Mouse (Mus musculus) MEL (cell line): ENCODE data around the gene March10. TPM values are rescaled to one million over a fixed set of nuclear protein-coding genes. Genes with fewer than 3 reads are reported as not detected.

Experiments used
- DNase-seq: peaks from one replicate; pipeline ENCODE4 v3.0.0; 2011; ENCODE audit warnings: low read depth, low spot score
- H3K27ac ChIP-seq: 2 replicates; pipeline ENCODE4 v1.5.1; 2012; ENCODE audit warnings: low read depth, mild to moderate bottlenecking, control low read depth, low read length, moderate library complexity; ENCODE audit not compliant: control insufficient read depth
- H3K27me3 ChIP-seq, 2 experiments: fragments of 150-350 bp in 1 of 2; sonication (generic) in 1 of 2; 2 replicates each; pipeline ENCODE4 v1.6.1; 2012; ENCODE audit warnings: low read length in 2 of 2, mild to moderate bottlenecking in 2 of 2, improper control_type of control experiment in 1 of 2, moderate library complexity in 1 of 2; ENCODE audit not compliant: insufficient read depth in 2 of 2, control insufficient read depth in 1 of 2
- H3K36me3 ChIP-seq, 2 experiments: 2 replicates each; pipeline ENCODE4 v1.6.1; 2012 to 2014; ENCODE audit warnings: low read length in 2 of 2, improper control_type of control experiment in 1 of 2, inconsistent platforms in 1 of 2, mild to moderate bottlenecking in 1 of 2; ENCODE audit not compliant: insufficient read depth in 2 of 2, control insufficient read depth in 1 of 2
- H3K4me1 ChIP-seq, 2 experiments: fragments of 150-350 bp in 1 of 2; sonication (generic) in 1 of 2; 2 replicates each; pipeline ENCODE4 v1.6.1; 2012; ENCODE audit warnings: low read length in 2 of 2, improper control_type of control experiment in 1 of 2, mild to moderate bottlenecking in 1 of 2; ENCODE audit not compliant: insufficient read depth in 2 of 2, control insufficient read depth in 1 of 2
- H3K4me3 ChIP-seq, 2 experiments: fragments of 150-350 bp in 1 of 2; sonication (generic) in 1 of 2; 2 replicates each; pipeline ENCODE4 v1.5.1; 2012; ENCODE audit warnings: low read depth in 2 of 2, low read length in 2 of 2, mild to moderate bottlenecking in 2 of 2, moderate library complexity in 2 of 2, control low read depth in 1 of 2, improper control_type of control experiment in 1 of 2; ENCODE audit not compliant: control insufficient read depth in 1 of 2, insufficient read depth in 1 of 2
- H3K79me2 ChIP-seq: 2 replicates; pipeline ENCODE4 v1.6.1; 2012; ENCODE audit warnings: mild to moderate bottlenecking, low read length, moderate library complexity; ENCODE audit not compliant: control insufficient read depth, poor library complexity, insufficient read depth
- H3K9ac ChIP-seq: 2 replicates; pipeline ENCODE4 v1.6.1; 2012; ENCODE audit warnings: low read depth, mild to moderate bottlenecking, control low read depth, low read length, moderate library complexity; ENCODE audit not compliant: control insufficient read depth, poor library complexity, severe bottlenecking
- H3K9me3 ChIP-seq: fragments of 150-350 bp; sonication (generic); replicated peaks from 2 replicates; pipeline ENCODE4 v1.6.1; 2012; ENCODE audit warnings: mild to moderate bottlenecking, low read length, improper control_type of control experiment, moderate library complexity; ENCODE audit not compliant: insufficient read depth
- CTCF ChIP-seq, 3 experiments: IDR thresholded peaks in 2 of 3; conservative IDR thresholded peaks in 1 of 3; 2 replicates each; pipeline ENCODE4 v1.5.1; 2011 to 2012; ENCODE audit warnings: low read length in 3 of 3, low read depth in 2 of 3, mild to moderate bottlenecking in 2 of 3, improper control_type of control experiment in 1 of 3, inconsistent platforms in 1 of 3, mixed read lengths in 1 of 3, moderate library complexity in 1 of 3; ENCODE audit not compliant: control insufficient read depth in 1 of 3, insufficient read depth in 1 of 3, poor library complexity in 1 of 3, severe bottlenecking in 1 of 3
- EP300 ChIP-seq, 2 experiments: IDR thresholded peaks; 2 replicates each; pipeline ENCODE4 v1.6.1; 2011; ENCODE audit warnings: improper control_type of control experiment in 2 of 2, low read length in 2 of 2, low read depth in 1 of 2, mild to moderate bottlenecking in 1 of 2
- ETS1 ChIP-seq: IDR thresholded peaks from 2 replicates; pipeline ENCODE4 v1.6.1; 2012; ENCODE audit warnings: low read depth, mild to moderate bottlenecking, inconsistent platforms, low read length, improper control_type of control experiment, moderate library complexity
- GABPA ChIP-seq: IDR thresholded peaks from 2 replicates; pipeline ENCODE4 v1.6.1; 2012; ENCODE audit warnings: low read depth, mild to moderate bottlenecking, inconsistent platforms, low read length, improper control_type of control experiment, moderate library complexity
- HCFC1 ChIP-seq: IDR thresholded peaks from 2 replicates; pipeline ENCODE4 v1.6.1; 2012; ENCODE audit warnings: low read depth, mild to moderate bottlenecking, inconsistent platforms, low read length, improper control_type of control experiment, moderate library complexity
- JUND ChIP-seq: IDR thresholded peaks from 2 replicates; pipeline ENCODE4 v1.6.1; 2011; ENCODE audit warnings: low read depth, mild to moderate bottlenecking, improper control_type of control experiment, low read length
- KAT2A ChIP-seq: conservative IDR thresholded peaks from 2 replicates; pipeline ENCODE4 v1.6.1; 2012; ENCODE audit warnings: low read depth, low read length, improper control_type of control experiment, inconsistent platforms
- MAX ChIP-seq: IDR thresholded peaks from 2 replicates; pipeline ENCODE4 v1.6.1; 2011; ENCODE audit warnings: low read length, improper control_type of control experiment
- MEF2A ChIP-seq: IDR thresholded peaks from 2 replicates; pipeline ENCODE4 v1.6.1; 2014; ENCODE audit warnings: low read depth, mild to moderate bottlenecking, inconsistent platforms, low read length, improper control_type of control experiment; ENCODE audit not compliant: poor library complexity, insufficient replicate concordance, severe bottlenecking; ENCODE audit errors: extremely low read depth
- MXI1 ChIP-seq: IDR thresholded peaks from 2 replicates; pipeline ENCODE4 v1.6.1; 2011; ENCODE audit warnings: mild to moderate bottlenecking, low read depth, low read length, improper control_type of control experiment
- MYB ChIP-seq: IDR thresholded peaks from 2 replicates; pipeline ENCODE4 v1.6.1; 2011; ENCODE audit warnings: mild to moderate bottlenecking, low read depth, low read length, improper control_type of control experiment
- NELFE ChIP-seq: IDR thresholded peaks from 2 replicates; pipeline ENCODE4 v1.6.1; 2011; ENCODE audit warnings: low read depth, low read length, improper control_type of control experiment
- NRF1 ChIP-seq: IDR thresholded peaks from 2 replicates; pipeline ENCODE4 v1.6.1; 2014; ENCODE audit warnings: low read depth, mild to moderate bottlenecking, inconsistent platforms, low read length, improper control_type of control experiment, moderate library complexity; ENCODE audit not compliant: poor library complexity, insufficient read depth, severe bottlenecking
- POLR2A ChIP-seq, 2 experiments: IDR thresholded peaks; 2 replicates each; pipeline ENCODE4 v1.6.1; 2011 to 2012; ENCODE audit warnings: low read length in 2 of 2, mild to moderate bottlenecking in 2 of 2, control low read depth in 1 of 2, improper control_type of control experiment in 1 of 2, low read depth in 1 of 2, moderate library complexity in 1 of 2; ENCODE audit not compliant: control insufficient read depth in 1 of 2, insufficient read depth in 1 of 2, poor library complexity in 1 of 2
- POLR2AphosphoS5 ChIP-seq: IDR thresholded peaks from 2 replicates; pipeline ENCODE4 v1.6.1; 2012; ENCODE audit warnings: low read depth, borderline replicate concordance, mild to moderate bottlenecking, inconsistent platforms, low read length, moderate library complexity, mixed read lengths
- RAD21 ChIP-seq: IDR thresholded peaks from 2 replicates; pipeline ENCODE4 v1.6.1; 2011; ENCODE audit warnings: mild to moderate bottlenecking, low read depth, low read length, improper control_type of control experiment
- RCOR1 ChIP-seq: IDR thresholded peaks from 2 replicates; pipeline ENCODE4 v1.6.1; 2012; ENCODE audit warnings: low read depth, mild to moderate bottlenecking, inconsistent platforms, low read length, improper control_type of control experiment
- SMC3 ChIP-seq: IDR thresholded peaks from 2 replicates; pipeline ENCODE4 v1.6.1; 2011; ENCODE audit warnings: low read depth, low read length, improper control_type of control experiment
- TBP ChIP-seq: IDR thresholded peaks from 2 replicates; pipeline ENCODE4 v1.8.0; 2011; ENCODE audit warnings: low read depth, low read length, improper control_type of control experiment
- TCF12 ChIP-seq: IDR thresholded peaks from 2 replicates; pipeline ENCODE4 v1.6.1; 2014; ENCODE audit warnings: low read depth, mild to moderate bottlenecking, inconsistent platforms, low read length, improper control_type of control experiment, moderate library complexity
- UBTF ChIP-seq: IDR thresholded peaks from 2 replicates; pipeline ENCODE4 v1.6.1; 2012; ENCODE audit warnings: low read depth, mild to moderate bottlenecking, inconsistent platforms, low read length, improper control_type of control experiment, moderate library complexity, borderline replicate concordance; ENCODE audit not compliant: insufficient read depth
- ZC3H11A ChIP-seq: IDR thresholded peaks from 2 replicates; pipeline ENCODE4 v1.6.1; 2012; ENCODE audit warnings: low read depth, mild to moderate bottlenecking, inconsistent platforms, low read length, improper control_type of control experiment
- polyA plus RNA-seq, 2 experiments: library from polyadenylated mRNA; stranded (reverse) in 1 of 2; unstranded in 1 of 2; fragments of >175 nt in 1 of 2; fragments of >200 nt in 1 of 2; gene quantifications; 2 replicates each; pipeline versions ENCODE4 v1.2.1 to v1.2.4; 2012; ENCODE audit warnings: low replicate concordance in 2 of 2, low read depth in 1 of 2; ENCODE audit not compliant: insufficient read length in 2 of 2, insufficient read depth in 1 of 2, missing spikeins in 1 of 2
- total RNA-seq: library from RNA; depleted of rRNA; stranded (reverse); fragments of 300-350 nt; gene quantifications from 2 replicates; pipeline ENCODE4 v1.2.3, GENCODE M21; 2012

March10 gene
- total and polyA plus RNA-seq, 3 experiments = not detected

DNA sequence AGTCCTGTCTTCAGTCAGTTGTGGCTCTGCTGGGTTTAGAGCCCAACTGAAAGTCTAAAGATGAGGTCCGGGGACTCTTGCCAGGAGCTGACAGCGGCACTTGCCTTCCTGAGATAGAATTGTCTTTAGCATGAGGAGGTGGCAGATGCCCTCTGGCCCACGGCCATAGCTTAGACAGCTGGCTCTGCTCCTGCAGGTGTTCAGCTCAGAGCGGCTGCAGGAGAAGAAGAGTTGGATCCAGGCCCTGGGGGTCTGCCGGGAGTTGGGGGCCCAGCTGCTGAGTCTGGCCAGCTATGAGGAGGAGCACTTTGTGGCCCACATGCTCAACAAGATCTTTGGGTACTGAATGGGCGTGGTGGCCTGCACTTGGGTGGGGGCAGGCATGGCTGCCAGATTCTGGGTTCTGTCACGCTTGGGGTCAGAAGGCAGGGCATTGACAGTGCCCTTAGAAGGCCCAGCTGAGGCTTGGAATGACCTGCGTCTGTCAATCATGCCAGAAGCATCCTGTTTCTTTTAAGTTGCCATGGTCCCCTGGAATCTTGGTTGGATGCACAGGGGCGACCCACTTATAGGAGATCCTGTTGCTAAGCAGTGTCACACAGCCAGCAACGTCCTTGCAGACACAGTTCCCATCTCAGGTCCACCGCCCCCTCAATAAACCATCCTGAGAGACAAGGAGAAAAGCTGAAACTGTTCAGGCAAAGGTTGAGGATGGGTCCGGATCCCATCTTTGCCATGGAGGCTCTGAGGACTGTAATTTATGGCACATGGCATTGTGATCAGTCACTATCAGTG lies 117.7 kb downstream of the March10 start:
- no peak for DNase-seq
- TF ChIP-seq GABPA (no peak), NRF1 (no peak), JUND (no peak), RAD21 (no peak), MAX (no peak), POLR2AphosphoS5 (no peak)
- TF ChIP-seq, all 39 proteins: peak for 0

DNA sequence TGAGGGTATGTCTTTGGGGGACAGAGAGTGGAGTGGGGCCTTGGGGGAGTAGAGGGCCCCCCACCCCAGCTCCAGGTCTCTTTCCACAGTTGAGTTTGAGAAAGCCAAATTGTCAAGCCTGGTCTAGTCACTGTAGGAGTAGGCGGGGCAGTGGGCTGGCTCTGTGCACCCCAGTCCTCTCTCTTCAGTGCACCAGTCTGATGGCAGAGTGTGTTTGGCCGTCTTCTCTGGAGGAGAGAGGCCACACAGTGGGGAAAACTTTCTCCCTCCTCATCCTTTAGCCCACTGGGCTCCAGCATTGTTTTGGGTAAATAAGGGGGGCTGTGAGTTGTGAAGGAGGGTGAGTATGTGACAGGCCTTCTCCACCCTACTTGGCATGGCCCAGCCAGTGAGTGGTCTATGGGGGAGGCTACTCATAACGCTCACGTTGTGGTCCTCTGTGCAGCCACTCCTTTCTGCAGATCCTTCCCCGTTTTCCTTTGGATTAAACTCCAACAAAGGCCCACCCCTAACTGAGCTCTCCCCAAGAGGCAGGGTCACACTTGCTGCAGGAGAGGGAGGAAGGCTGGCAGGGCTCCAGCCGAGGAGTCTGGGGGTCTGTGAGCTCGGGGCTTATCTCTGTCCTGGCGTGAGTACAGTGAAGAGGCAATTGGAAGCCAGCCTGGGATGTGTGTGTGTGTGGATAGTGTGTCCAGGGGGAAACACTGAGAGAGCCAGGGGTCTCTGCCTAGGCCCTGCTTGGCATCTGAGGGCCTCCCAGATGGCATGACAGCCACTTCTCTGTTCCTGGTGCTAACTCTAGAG lies 122.5 kb downstream of the March10 start:
- peaks cover 2% of the 10 kb centered on the region in 2 experiments; a peak in 2 of 4 replicates for H3K27me3 ChIP-seq
- H3K4me3 ChIP-seq = no peak overlapping the region
- no peaks in the 10 kb centered on the region for H3K36me3 ChIP-seq
- DNase-seq = no peak
- TF ChIP-seq MXI1 = no peak
- TF ChIP-seq NELFE = no peak
- H3K9me3 ChIP-seq = no peaks in the 10 kb centered on the region
- no peaks in the 10 kb centered on the region; a peak in 1 of 4 replicates for H3K4me1 ChIP-seq
- H3K27ac ChIP-seq = no peak overlapping the region
- H3K9ac ChIP-seq = no peak overlapping the region
- H3K79me2 ChIP-seq = no peaks in the 10 kb centered on the region

More for the DNA sequence above, 117.7 kb downstream of the March10 start:
- H3K9ac ChIP-seq = no peak overlapping the region
- no peaks in the 10 kb centered on the region for H3K4me1 ChIP-seq
- H3K79me2 ChIP-seq = no peaks in the 10 kb centered on the region
- peaks cover 9 to 14% of the 10 kb centered on the region in 2 experiments for H3K27me3 ChIP-seq
- H3K27ac ChIP-seq = no peak overlapping the region
- no peak overlapping the region for H3K4me3 ChIP-seq
- no peaks in the 10 kb centered on the region for H3K9me3 ChIP-seq
- H3K36me3 ChIP-seq = no peaks in the 10 kb centered on the region

DNA sequence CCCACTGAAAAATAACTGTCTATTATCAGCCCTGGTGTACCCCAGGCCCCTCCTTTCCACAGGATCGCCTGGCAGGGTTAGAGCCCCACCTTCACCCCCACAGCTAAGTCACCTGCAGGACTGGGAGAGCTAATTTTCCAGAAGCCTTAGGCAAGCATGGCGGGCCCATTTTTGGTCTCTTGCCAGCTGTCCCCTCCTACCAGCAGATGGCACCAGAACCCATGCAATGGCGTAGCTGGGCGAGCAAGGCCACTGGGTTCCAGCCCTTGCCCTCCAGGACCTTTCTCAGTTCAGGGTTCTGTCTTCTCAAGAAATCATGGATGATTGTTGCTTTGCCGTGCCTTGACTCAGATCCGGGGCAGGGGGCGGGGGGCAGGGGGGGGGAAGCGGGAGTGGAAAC lies 124.1 kb downstream of the March10 start:
- H3K9me3 ChIP-seq = no peaks in the 10 kb centered on the region
- no peaks in the 10 kb centered on the region for H3K36me3 ChIP-seq
- H3K4me1 ChIP-seq = no peaks in the 10 kb centered on the region; a peak in 1 of 4 replicates
- no peak overlapping the region for H3K4me3 ChIP-seq
- no peak overlapping the region for H3K27ac ChIP-seq
- peaks cover 0 to 2% of the 10 kb centered on the region in 2 experiments; a peak in 1 of 4 replicates for H3K27me3 ChIP-seq
- H3K79me2 ChIP-seq = no peaks in the 10 kb centered on the region
- no peak overlapping the region for H3K9ac ChIP-seq
- peak; percentile 41 for DNase-seq
- TF ChIP-seq HCFC1 (no peak), POLR2A (IDR thresholded peaks at IDR 0.05; ENCODE audit: control insufficient read depth in 1 of 2, insufficient read depth in 1 of 2, low read depth in 1 of 2, low read length in 2 of 2, poor library complexity in 1 of 2) (no peak), TBP (no peak), RCOR1 (no peak), UBTF (no peak), MAX (no peak), ZC3H11A (peak; percentile 19; the same call in 1 of the 2 replicates), SMC3 (peak; percentile 55; the same call in 1 of the 2 replicates), KAT2A (no peak), NRF1 (no peak), GABPA (no peak), CTCF (IDR thresholded peaks at IDR 0.05 in 2 of 3, conservative IDR thresholded peaks at IDR 0.05 in 1 of 3; ENCODE audit: control insufficient read depth in 1 of 3, insufficient read depth in 1 of 3, low read depth in 2 of 3, low read length in 3 of 3, poor library complexity in 1 of 3, severe bottlenecking in 1 of 3) (peak in 2 of 3 experiments; percentile 69 to 84; a peak in 5 of 6 replicates), ETS1 (no peak), MEF2A (no peak), TCF12 (no peak), EP300 (IDR thresholded peaks at IDR 0.05; ENCODE audit: low read depth in 1 of 2, low read length in 2 of 2) (no peak), RAD21 (peak; percentile 67), MYB (no peak)
